Mouse (Mus musculus) bone marrow macrophage, adult 2 months (primary cell): Measurements from ENCODE around the gene Txnrd3.

ENCODE experiments used
- CTCF ChIP-seq: IDR thresholded peaks from 2 replicates; pipeline ENCODE4 v1.5.1; 2012; ENCODE audit warnings: low read depth, mild to moderate bottlenecking, low read length, moderate library complexity
- POLR2A ChIP-seq: IDR thresholded peaks from 2 replicates; pipeline ENCODE4 v1.6.1; 2012; ENCODE audit warnings: mild to moderate bottlenecking, low read depth, low read length, borderline replicate concordance

DNA sequence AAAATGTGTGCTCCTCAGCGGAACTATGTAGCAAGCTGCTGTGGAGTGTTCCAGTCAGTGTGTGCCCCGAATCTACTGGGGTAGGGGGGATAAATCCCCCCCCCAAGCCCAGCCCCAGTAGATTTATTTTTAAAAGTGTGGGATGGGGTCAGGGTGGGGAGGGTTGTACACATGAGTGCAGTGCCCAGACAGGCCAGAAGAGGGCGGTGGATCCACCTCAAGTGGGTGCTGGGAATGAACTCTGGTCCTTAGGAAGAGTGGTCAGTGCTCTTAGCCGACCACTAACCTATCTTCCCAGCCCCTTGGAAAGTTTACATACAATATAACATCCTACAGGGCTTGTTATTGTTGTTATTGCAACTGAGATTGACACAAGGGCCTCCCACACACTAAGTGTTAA lies 35.8 kb upstream of the Txnrd3 start:
- TF ChIP-seq CTCF (peak; percentile 66), POLR2A (no peak)
